Mouse (Mus musculus) limb, embryonic 10.5 days (tissue): ENCODE measurements at regions not wholly inside any gene's neighbourhood (a gene's known extent, or its start where the extent isn't known, plus 50 kb on each side); places are given as distances from the start of the nearest gene placed in this dataset.

Experiments
- DNase-seq: peaks from one replicate; pipeline ENCODE4 v3.0.0-alpha.2; 2017; ENCODE audit warnings: low spot score
- H3K27ac ChIP-seq: fragments of 300-500 bp; sonication (generic); 2 replicates; pipeline ENCODE4 v1.5.1; 2016; ENCODE audit warnings: mild to moderate bottlenecking
- H3K27me3 ChIP-seq: fragments of 300-500 bp; sonication (generic); 2 replicates; pipeline ENCODE4 v1.6.1; 2016; ENCODE audit warnings: low read depth, mild to moderate bottlenecking; ENCODE audit not compliant: poor library complexity, severe bottlenecking
- H3K36me3 ChIP-seq: fragments of 300-500 bp; sonication (generic); 2 replicates; pipeline ENCODE4 v1.6.1; 2016; ENCODE audit warnings: mild to moderate bottlenecking, moderate library complexity
- H3K4me1 ChIP-seq: fragments of 300-500 bp; sonication (generic); 2 replicates; pipeline ENCODE4 v1.6.1; 2016
- H3K4me3 ChIP-seq: fragments of 300-500 bp; sonication (generic); 2 replicates; pipeline ENCODE4 v1.5.1; 2016; ENCODE audit warnings: mild to moderate bottlenecking, moderate library complexity
- H3K9me3 ChIP-seq: fragments of 300-500 bp; sonication (generic); replicated peaks from 2 replicates; pipeline ENCODE4 v1.6.1; 2016; ENCODE audit warnings: mild to moderate bottlenecking
- WGBS: fragments of 180-500 bp; shearing (Covaris S2); methylation state at CpG from one replicate; pipeline ENCODE4 v1.1.7; 2016; 5-methylcytosine and 5-hydroxymethylcytosine counted together

DNA sequence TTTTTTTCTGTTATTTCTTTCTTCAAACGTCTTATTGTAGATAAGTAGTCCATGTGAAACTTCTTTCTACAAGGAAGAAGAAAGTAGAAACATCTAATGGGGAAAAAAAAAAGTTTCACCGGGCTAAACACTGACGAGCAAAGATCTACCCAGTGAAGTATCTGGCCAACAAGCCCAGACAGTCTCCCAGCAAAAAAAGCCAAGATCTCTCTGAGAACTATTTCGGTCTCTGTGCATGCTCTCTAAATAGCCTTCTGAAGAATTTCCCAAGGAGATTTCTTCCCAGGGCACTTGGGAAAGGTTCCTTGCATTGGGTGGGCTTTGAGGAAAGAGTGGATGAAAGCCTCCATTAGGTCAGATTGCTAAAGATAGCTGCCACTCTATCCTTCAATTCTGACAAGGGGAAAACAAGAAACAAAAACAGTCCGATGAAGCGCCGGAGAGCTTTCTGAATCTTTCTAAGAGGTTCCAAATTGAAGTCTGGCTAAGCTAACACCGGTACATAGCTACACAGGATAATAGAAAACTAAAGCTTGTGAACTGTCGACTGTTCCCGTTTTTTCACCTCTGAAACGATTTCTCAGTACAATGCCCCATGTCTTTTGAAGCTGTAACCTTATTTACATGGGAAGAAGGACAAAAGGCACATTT, 561.0 kb upstream of the Mef2c start:
- Histone ChIP-seq H3K27ac (no peak overlapping the region), H3K27me3 (no peaks in the 10 kb centered on the region), H3K4me1 (no peaks in the 10 kb centered on the region), H3K4me3 (no peak overlapping the region), H3K36me3 (no peaks in the 10 kb centered on the region), H3K9me3 (no peaks in the 10 kb centered on the region)
- no peak for DNase-seq
- WGBS: 78% methylated on average over 11 of the region's 11 CpGs

DNA sequence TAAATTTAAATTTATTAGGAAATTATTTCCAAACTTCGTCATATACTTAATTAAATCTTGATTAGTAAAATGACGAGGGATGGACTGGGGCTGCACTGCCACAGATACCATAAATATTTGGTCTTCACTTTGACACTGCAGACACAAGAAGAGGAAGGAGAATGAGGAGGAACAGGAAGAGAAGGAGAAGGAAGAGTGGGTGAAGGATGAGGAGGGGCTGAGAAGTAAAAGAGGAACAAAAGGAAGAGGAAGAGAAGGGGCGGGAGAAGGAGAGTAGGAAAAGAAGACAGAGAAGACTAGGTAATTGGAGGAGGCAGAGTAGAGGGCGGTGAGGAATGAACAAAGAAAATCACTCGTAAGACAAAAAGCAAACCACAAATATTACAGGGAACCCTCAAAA, 556.9 kb upstream of the Mef2c start:
- Histone ChIP-seq H3K27me3 (no peaks in the 10 kb centered on the region), H3K9me3 (no peaks in the 10 kb centered on the region), H3K4me3 (no peak overlapping the region), H3K36me3 (no peaks in the 10 kb centered on the region), H3K27ac (no peak overlapping the region), H3K4me1 (no peaks in the 10 kb centered on the region)
- 92% methylated on average over 5 of the region's 5 CpGs for WGBS
- DNase-seq: no peak

DNA sequence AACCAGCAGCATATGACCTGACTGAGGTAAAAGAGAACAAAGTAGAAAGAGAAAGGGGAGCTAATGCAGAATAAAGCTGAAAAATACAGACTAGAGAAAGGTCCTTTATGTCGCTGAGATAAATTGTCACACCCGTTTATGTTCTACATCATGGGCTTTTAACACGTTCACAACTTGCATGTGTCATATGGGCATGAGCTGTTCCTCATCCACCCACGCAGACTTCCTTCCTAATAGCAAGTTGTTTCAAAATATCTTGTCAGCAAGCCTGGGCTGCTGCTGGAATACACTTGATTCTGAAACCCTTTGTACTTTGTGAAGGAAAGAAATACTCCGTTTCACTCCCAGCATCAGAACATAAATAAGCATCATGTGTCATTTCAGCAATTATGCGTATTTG, 554.3 kb upstream of the Mef2c start:
- H3K36me3 ChIP-seq: no peaks in the 10 kb centered on the region
- no peaks in the 10 kb centered on the region for H3K9me3 ChIP-seq
- WGBS: 89% methylated on average over 6 of the region's 6 CpGs
- H3K27me3 ChIP-seq: no peaks in the 10 kb centered on the region
- no peak for DNase-seq
- H3K27ac ChIP-seq: no peak overlapping the region
- H3K4me3 ChIP-seq: no peak overlapping the region
- H3K4me1 ChIP-seq: no peaks in the 10 kb centered on the region

DNA sequence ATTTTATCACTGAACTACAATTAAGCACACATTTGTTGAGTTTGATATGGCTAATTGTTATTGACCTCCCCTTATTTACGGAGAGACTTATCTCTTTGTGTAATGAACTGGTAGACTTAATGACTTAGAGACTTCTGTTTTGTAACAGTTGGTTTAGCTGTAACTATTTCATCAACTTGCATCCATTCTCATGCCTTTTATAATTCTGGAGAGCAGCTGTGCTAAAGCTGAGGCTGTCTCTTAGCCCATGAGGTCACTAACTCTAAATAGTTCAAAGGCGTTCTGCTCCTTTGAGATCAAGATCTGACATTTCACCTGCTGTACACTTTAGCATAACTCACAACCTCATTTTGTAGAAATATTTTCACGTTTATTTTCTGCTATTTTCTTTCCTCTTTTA, 541.5 kb upstream of the Mef2c start:
- no peak for DNase-seq
- Histone ChIP-seq H3K4me1 (no peaks in the 10 kb centered on the region), H3K27me3 (no peaks in the 10 kb centered on the region), H3K27ac (no peak overlapping the region), H3K36me3 (no peaks in the 10 kb centered on the region), H3K4me3 (no peak overlapping the region), H3K9me3 (no peaks in the 10 kb centered on the region)
- WGBS: 74% methylated on average over 3 of the region's 3 CpGs

DNA sequence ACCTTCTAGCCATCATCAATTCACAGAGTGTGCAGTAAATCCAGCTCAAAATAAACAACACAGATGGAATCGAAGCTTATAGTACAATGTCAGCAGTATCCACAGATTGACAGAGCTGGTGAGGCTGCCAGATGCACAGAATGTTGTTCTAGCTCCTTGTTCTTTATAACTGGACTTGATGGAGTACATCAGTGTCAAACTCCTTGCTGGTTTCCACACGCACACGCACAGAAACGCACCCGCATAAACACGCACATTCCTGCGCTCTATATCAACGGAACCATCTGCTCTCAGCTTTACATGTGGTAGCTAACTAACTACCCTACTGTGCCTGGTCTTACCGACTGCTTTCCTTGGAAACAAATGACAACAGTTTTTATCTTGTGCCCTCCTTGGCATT, 532.1 kb upstream of the Mef2c start:
- H3K9me3 ChIP-seq: no peaks in the 10 kb centered on the region

DNA sequence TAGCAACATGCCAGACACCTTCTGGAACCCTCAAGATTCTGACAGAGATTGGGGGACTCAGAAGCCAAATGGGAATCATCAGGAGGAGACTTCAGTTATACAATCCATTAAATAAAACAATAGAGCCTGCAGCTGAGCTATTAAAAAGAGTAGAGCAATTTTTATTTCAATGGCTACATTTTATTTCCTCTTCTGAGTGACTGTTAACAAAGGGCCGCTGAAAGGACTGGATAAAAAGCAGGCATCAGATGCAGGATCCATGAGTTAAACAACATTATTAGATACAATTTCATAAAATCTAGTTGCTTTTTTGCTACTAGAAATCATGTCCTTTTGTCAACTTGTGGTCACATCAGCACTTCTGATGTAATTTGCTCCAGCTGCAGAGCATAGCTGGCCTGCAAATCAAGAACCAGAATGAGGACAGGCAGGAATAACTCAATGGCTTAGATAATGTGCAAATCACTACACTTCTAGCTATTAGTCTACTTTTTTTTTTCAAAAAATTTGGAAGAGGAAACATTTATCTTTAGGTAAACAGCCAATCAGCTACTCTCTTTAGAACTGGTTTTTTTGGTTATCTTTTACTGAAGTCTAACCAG, 529.5 kb upstream of the Mef2c start:
- no peaks in the 10 kb centered on the region for H3K36me3 ChIP-seq
- no peaks in the 10 kb centered on the region for H3K9me3 ChIP-seq
- H3K4me3 ChIP-seq: no peak overlapping the region
- DNase-seq: no peak
- H3K4me1 ChIP-seq: no peaks in the 10 kb centered on the region
- no peaks in the 10 kb centered on the region for H3K27me3 ChIP-seq
- WGBS: 87% methylated on average over 1 of the region's 1 CpGs
- H3K27ac ChIP-seq: no peak overlapping the region

More for the DNA sequence above, 532.1 kb upstream of the Mef2c start:
- H3K27ac ChIP-seq: no peak overlapping the region
- 94% methylated on average over 9 of the region's 9 CpGs for WGBS
- DNase-seq: no peak
- H3K36me3 ChIP-seq: no peaks in the 10 kb centered on the region
- no peaks in the 10 kb centered on the region for H3K4me1 ChIP-seq
- no peak overlapping the region for H3K4me3 ChIP-seq
- no peaks in the 10 kb centered on the region for H3K27me3 ChIP-seq

DNA sequence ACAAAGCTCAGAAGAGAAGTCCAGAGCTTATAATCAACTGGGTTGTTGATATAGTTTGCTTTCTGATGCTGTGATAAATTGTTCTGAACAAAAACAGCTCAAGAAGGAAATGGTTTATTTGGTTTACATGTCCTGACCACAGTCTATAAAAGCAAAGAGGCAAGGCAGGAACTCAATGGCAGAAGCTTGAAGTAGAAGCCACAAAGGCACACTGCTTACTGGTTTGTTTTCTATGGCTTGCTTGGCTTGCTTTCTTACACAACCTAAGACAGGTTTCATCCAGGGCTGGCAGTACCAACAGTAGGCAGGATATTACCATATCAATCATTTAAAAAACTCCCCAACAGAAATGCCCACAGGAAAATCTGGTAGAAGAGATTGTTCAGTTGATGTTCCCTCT, 502.7 kb upstream of the Mef2c start:
- H3K27me3 ChIP-seq: no peaks in the 10 kb centered on the region
- no peaks in the 10 kb centered on the region for H3K4me1 ChIP-seq
- no peak overlapping the region for H3K4me3 ChIP-seq
- H3K27ac ChIP-seq: no peak overlapping the region
- H3K9me3 ChIP-seq: no peaks in the 10 kb centered on the region
- no peak for DNase-seq
- H3K36me3 ChIP-seq: no peaks in the 10 kb centered on the region

DNA sequence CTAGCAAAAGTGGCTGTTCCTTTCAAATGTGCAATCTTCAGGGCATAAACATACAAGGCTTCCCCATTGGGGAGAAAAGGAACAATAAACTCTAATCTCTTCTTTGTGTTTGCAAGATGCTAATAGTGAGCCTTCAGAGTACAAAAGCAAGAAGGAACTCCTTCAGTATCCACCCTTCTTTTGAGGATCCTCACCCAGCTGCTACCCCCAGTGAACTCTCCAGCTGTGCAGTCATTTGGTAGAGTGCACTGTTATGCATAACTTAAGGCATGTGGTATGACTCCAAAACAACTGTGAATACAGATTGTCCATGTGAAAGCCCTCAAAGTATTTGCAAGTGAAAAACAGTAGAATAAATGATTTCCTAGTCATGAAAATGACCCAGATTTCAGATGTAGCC, 487.1 kb upstream of the Mef2c start:
- Histone ChIP-seq H3K27me3 (no peaks in the 10 kb centered on the region), H3K36me3 (no peaks in the 10 kb centered on the region), H3K9me3 (no peaks in the 10 kb centered on the region), H3K4me1 (no peaks in the 10 kb centered on the region), H3K4me3 (no peak overlapping the region), H3K27ac (no peak overlapping the region)
- no peak for DNase-seq

DNA sequence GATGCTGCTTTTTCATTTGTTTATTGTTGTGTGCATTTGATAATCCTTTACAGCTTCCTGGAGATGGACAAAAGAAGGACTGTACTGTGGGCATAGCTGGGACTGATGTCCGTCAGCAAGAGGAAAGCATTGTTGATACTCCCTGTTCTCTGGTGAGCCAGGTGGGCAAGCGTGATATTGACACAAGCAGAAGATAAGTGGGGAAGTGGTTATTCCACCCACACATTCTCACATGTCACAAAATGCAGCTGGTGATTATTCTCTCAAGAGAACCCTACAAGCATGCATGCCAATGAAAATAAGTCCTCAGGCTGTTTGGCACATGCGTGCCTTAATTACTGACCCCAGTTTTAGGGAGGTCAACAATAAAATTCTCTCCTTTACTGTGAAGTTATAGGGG, 483.0 kb upstream of the Mef2c start:
- Histone ChIP-seq H3K36me3 (no peaks in the 10 kb centered on the region), H3K27ac (no peak overlapping the region), H3K9me3 (no peaks in the 10 kb centered on the region), H3K4me1 (no peaks in the 10 kb centered on the region), H3K4me3 (no peak overlapping the region), H3K27me3 (no peaks in the 10 kb centered on the region)
- no peak for DNase-seq
- 70% methylated on average over 3 of the region's 3 CpGs for WGBS

DNA sequence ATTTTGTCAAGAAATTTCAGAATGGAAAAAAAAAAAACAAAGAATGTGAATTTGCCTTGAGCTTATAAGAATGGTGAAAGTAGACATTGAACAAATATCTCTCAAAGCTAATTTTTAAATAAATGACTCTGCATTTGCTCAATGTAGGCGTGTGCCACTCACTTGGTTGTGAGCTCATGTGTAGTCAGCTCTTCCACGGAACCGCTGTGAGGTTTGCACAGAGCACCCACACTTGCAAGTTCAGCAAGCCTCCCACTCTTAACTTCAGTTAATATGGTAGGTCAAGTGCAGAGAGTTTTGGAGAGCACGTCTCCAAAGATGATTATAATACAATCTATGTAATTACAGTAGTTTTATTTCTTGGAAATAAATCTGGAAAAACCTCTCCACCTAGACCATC, 479.9 kb upstream of the Mef2c start:
- WGBS: 93% methylated on average over 4 of the region's 4 CpGs

DNA sequence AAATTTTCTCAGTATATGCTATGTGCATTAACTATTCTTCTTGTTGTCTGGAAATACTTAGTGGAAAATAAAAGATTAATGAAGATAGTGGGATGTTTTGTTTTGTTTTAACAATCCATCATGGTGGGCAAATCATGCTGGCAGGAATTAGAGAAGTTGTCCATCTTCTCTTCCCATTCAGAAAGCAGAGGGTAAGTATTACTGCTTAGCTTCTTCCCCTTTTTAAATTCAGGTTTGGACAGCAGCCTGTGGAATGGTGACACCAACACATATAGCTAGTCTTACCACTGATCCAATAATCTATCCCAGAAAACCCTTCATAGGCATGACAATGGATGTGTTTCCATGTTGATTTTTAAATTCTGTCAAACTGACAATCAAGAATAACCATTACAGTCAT, 467.9 kb upstream of the Mef2c start:
- no peak for DNase-seq
- H3K27me3 ChIP-seq: no peaks in the 10 kb centered on the region
- no peaks in the 10 kb centered on the region for H3K36me3 ChIP-seq
- H3K27ac ChIP-seq: no peak overlapping the region
- H3K4me3 ChIP-seq: no peak overlapping the region
- H3K4me1 ChIP-seq: peaks cover 4% of the 10 kb centered on the region; the same call in 1 of the 2 replicates
- H3K9me3 ChIP-seq: no peaks in the 10 kb centered on the region

More for the DNA sequence above, 479.9 kb upstream of the Mef2c start:
- H3K27ac ChIP-seq: no peak overlapping the region
- no peaks in the 10 kb centered on the region for H3K27me3 ChIP-seq
- DNase-seq: no peak
- H3K4me3 ChIP-seq: no peak overlapping the region
- H3K4me1 ChIP-seq: no peaks in the 10 kb centered on the region
- no peaks in the 10 kb centered on the region for H3K9me3 ChIP-seq
- H3K36me3 ChIP-seq: no peaks in the 10 kb centered on the region

DNA sequence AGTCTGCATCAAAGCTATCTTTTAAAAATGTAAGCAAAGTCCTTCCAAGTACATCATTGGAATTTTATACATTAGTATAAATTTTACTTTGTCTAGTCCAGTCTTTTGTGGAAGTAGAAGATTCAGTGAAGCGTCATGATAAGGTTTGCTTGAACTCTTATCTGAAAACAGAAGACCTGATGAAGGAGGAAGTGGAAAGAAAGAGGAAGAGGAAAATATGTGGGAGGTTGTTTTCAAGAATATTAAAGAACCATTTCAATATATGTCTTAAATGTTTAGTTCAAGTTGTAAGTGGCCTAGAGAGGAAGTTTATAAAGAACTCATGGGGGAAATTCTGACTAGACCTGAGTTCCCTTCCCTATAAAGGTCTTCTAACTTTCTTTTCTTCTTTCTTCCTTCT, 462.3 kb upstream of the Mef2c start:
- H3K27ac ChIP-seq: no peak overlapping the region
- peaks cover 10% of the 10 kb centered on the region for H3K4me1 ChIP-seq
- WGBS: 94% methylated on average over 1 of the region's 1 CpGs
- H3K9me3 ChIP-seq: no peaks in the 10 kb centered on the region
- no peaks in the 10 kb centered on the region for H3K27me3 ChIP-seq
- DNase-seq: no peak
- no peak overlapping the region for H3K4me3 ChIP-seq
- H3K36me3 ChIP-seq: no peaks in the 10 kb centered on the region

DNA sequence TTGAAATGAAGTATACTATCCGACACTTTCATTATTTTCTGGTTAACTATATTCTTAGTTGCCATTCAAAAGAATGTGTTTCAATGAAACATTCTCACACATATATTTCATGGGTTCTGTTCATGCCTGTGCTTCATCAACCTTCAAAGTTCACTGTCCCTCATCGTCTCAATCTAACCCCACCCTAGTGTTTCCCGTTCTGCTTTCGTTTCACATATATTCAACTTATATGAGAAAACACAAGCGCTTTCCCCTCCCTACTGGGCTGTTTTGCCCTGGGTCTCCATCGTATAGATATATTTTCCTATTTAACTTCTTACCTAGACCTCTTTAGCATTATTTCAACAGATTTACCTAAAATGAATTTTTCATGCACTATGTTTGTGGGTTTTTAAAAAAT, 458.3 kb upstream of the Mef2c start:
- DNase-seq: no peak
- peaks cover 12% of the 10 kb centered on the region for H3K4me1 ChIP-seq
- 93% methylated on average over 6 of the region's 6 CpGs for WGBS
- no peaks in the 10 kb centered on the region for H3K36me3 ChIP-seq
- H3K4me3 ChIP-seq: no peak overlapping the region
- H3K27me3 ChIP-seq: no peaks in the 10 kb centered on the region
- no peaks in the 10 kb centered on the region for H3K9me3 ChIP-seq
- no peak overlapping the region for H3K27ac ChIP-seq

DNA sequence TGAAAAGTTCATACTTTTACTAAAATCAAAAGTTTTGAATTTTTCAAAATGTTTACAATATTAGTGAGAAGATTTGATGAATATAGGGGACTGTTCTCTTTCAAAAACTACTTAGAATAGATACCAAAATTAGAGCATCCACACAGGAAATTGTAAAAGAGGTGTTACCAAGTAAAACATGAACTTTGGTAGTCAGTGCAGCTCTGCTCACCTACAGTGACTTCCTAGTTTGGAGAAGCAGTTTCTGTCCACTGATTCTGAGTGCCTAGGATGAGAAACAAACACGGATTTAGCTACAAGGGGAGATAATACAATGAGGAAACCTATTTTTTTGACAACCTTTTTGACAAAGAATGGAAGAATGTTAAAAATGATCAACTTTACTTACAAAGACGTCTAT, 457.9 kb upstream of the Mef2c start:
- H3K4me1 ChIP-seq: peaks cover 12% of the 10 kb centered on the region
- no peaks in the 10 kb centered on the region for H3K9me3 ChIP-seq
- no peak overlapping the region for H3K4me3 ChIP-seq
- no peaks in the 10 kb centered on the region for H3K27me3 ChIP-seq
- H3K36me3 ChIP-seq: no peaks in the 10 kb centered on the region
- 79% methylated on average over 2 of the region's 2 CpGs for WGBS
- DNase-seq: no peak
- H3K27ac ChIP-seq: no peak overlapping the region
